Mouse (Mus musculus): ENCODE measurements at regions not wholly inside any gene's neighbourhood (a gene's known extent, or its start where the extent isn't known, plus 50 kb on each side); places are given as distances from the start of the nearest gene placed in this dataset.

GRCm38 (mm10) chr1:145707901-145708300 is 786.7 kb upstream of the Brinp3 start:
- DNase-seq (ENCODE audit: low spot score in 2 of 2) = peak; percentile 2 to 6
